8 mouse cellular contexts compared by ENCODE assay signal in the genomic region with DNA sequence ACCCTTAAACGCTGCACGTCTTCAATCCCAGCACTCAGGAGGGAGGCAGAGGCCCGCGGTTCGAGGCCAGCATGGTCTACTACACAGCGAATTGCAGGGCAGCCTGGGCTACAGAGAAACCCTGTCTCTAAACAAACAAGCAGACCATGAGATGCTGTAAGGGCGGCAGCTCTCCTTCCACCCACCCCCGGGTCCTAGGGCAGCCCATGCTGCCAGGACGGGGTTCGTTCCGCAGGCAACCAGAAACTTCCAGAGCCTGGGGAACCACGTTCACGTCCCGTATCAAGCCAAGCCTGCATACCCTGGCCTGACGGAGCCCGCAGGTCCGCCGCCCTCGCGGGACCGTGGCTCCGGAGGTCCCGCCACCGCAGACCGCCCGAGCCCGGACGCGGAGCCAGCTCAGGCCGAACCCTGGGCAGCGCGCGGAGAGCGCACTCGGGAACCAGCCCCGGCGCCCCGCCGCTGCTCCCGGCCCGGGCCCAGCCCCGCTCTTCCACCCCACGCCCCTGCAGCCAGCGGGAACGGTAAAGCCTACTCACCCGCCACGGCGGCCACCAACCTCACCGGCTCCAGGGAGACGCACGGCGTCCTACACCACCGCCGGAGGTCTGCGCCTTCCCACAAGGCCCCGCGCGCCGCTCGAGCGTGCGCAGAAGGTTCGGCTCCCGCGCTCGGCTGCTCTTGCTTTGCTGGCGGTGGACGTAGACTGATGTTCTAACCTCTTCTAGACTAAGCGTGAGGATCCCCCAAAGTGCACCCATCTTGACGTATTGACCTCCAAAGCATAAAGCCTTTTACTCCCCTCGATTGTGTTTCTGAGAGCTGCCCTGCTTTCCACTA. TPM values are rescaled to one million over a fixed set of nuclear protein-coding genes. Genes with fewer than 3 reads are reported as not detected.
DNase-seq lines count a peak whose midpoint lies in the region; ATAC-seq lines count a peak whose summit lies in the region.

A gene (minus strand): TSS at position 615 of the 840 bp plus-strand sequence.

- H3K9me3 ChIP-seq in megakaryocyte, embryonic 14.5 days = no peaks in the 10 kb centered on the region

- H3K27me3 ChIP-seq in megakaryocyte, embryonic 14.5 days (replicated peaks) = peaks cover 2% of the 10 kb centered on the region

- H3K36me3 ChIP-seq in megakaryocyte, embryonic 14.5 days (replicated peaks; ENCODE audit: low read length) = peaks cover 30% of the 10 kb centered on the region

- H3K4me1 ChIP-seq in megakaryocyte, embryonic 14.5 days = peaks cover 19% of the 10 kb centered on the region

- H3K4me3 ChIP-seq in megakaryocyte, embryonic 14.5 days (replicated peaks) = peak within 1 kb of the TSS; percentile 96

- peak; percentile 91 for ATAC-seq in inflammation-experienced regulatory T-cells, adult 6 months

- DNase-seq in adrenal gland, adult (ENCODE audit: inconsistent age in 2 of 2, low spot score in 1 of 2) = peak; percentile 90 to 96
- peak; percentile 93 for DNase-seq in embryo, embryonic 10 days (ENCODE audit: low spot score)
- peak; percentile 87 for DNase-seq in gastrocnemius, postnatal 10 days
- peak; percentile 47 to 82 for DNase-seq in left cerebral cortex, adult 9 months (ENCODE audit: low spot score in 2 of 2)
- peak; percentile 88 to 91 for DNase-seq in right cerebral cortex, postnatal 10 days (ENCODE audit: low spot score in 2 of 2)
- DNase-seq in urinary bladder, postnatal 14 days (ENCODE audit: low spot score) = peak; percentile 87

RNA-seq across cellular contexts. Expression of the gene that starts here (rescaled TPM):
- total RNA-seq in gastrocnemius, postnatal 10 days (2021) = 10 to 100 TPM; 10.2 to 13.2 TPM
- polyA plus RNA-seq in inflammation-experienced regulatory T-cells, adult 6 months (2017; shearing (Covaris generic)) = 10 to 100 TPM; 17.3 to 34.2 (median 22.8) TPM
- 8.6 TPM in 1 of 2 replicates, not detected in the other for polyA plus RNA-seq in megakaryocyte, embryonic 14.5 days (2012; ENCODE audit: insufficient read depth, low replicate concordance)

Comparison
In these comparisons a context has a peak if more than half of its experiments do, and no peak if none do; other contexts are left out.
1. Peak in every context shown above with its lines: DNase-seq, ATAC-seq and H3K4me3 ChIP-seq.